Mouse (Mus musculus): Measurements from ENCODE around the gene Dnah2. TPM values are rescaled to one million over a fixed set of nuclear protein-coding genes. Genes with fewer than 3 reads are reported as not detected.

The Dnah2 gene
- total RNA-seq, 1 experiment: 0.98 TPM

DNA sequence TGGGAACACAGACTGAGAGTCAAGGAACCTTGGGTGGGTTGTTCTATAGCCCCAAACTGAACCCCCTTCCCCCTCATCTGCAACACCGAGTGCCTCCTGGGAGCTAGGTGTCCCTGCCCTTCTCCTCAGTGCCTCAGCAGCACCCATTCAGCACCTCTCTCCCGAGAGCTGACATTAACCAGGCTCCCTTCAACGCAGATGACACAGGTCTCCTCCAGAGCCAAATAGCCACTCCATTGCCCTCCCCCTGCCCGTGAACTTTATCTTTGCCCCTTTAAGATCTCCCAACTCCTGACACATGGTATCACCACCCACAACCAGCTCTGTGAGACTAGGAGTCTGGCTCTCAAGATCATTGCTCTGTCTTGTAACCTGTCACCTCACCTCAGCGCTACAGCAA, 10.3 kb upstream of the Dnah2 start:
- TF ChIP-seq MAFK (IDR thresholded peaks at IDR 0.05; ENCODE audit: insufficient read depth, low read depth, low read length) (no peak), ZC3H11A (IDR thresholded peaks at IDR 0.05; ENCODE audit: borderline replicate concordance, low read depth, low read length) (no peak), CHD2 (IDR thresholded peaks at IDR 0.05; ENCODE audit: low read depth, low read length) (no peak)
- Histone ChIP-seq H3K4me1 (ENCODE audit: control insufficient read depth in 2 of 2, insufficient read depth in 2 of 2, low read length in 2 of 2, poor library complexity in 1 of 2) (peaks cover 8 to 44% of the 10 kb centered on the region in 2 experiments; a peak in 3 of 4 replicates), H3K36me3 (ENCODE audit: control insufficient read depth, insufficient read depth, low read length, poor library complexity, severe bottlenecking) (peaks cover 21% of the 10 kb centered on the region), H3K27ac (ENCODE audit: insufficient read depth, low read depth, low read length, poor library complexity, severe bottlenecking) (no peak overlapping the region), H3K4me3 (ENCODE audit: insufficient read depth in 1 of 2, low read depth in 1 of 2, low read length in 2 of 2, poor library complexity in 1 of 2, severe bottlenecking in 1 of 2) (peak overlapping the region in 1 of 2 experiments; percentile 64; a peak in 1 of 4 replicates), H3K9me3 (ENCODE audit: control insufficient read depth, insufficient read depth, low read depth, low read length) (no peaks in the 10 kb centered on the region), H3K9ac (ENCODE audit: insufficient read depth, low read depth, low read length, poor library complexity, severe bottlenecking) (peak overlapping the region; percentile 69; the same call in 1 of the 2 replicates)
- DNase-seq (ENCODE audit: low read depth, low spot score): no peak
- in situ Hi-C loops (cut with MboI; ENCODE audit: low sequenced_read_pairs in 2 of 2, unreplicated experiment in 2 of 2): no loop called here

DNA sequence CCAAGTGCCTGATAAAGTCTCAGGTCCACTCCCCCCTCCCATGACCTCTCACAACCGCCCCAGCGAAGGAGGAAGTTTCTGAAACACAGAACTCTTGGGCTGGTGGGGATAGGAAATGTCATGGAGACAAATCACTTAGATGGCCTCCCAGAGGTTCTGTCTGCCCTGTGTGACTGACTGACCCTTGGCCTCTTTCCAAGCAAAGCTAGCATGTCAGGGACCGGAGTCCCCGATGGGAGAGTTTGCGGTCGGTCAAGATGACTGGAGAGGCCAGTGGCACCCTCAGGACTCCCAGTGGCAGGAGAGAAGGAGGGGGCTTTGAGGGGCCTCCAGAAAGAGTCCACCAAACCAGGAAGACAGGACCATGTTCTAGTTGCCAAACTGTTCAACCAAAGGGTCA, 9.8 kb upstream of the Dnah2 start:
- in situ Hi-C loops (cut with MboI; ENCODE audit: low sequenced_read_pairs in 2 of 2, unreplicated experiment in 2 of 2): no loop called here
- H3K9me3 ChIP-seq (ENCODE audit: control insufficient read depth, insufficient read depth, low read depth, low read length): no peaks in the 10 kb centered on the region
- H3K36me3 ChIP-seq (ENCODE audit: control insufficient read depth, insufficient read depth, low read length, poor library complexity, severe bottlenecking): peaks cover 21% of the 10 kb centered on the region
- no peak for TF ChIP-seq MAFK (IDR thresholded peaks at IDR 0.05; ENCODE audit: insufficient read depth, low read depth, low read length)
- H3K9ac ChIP-seq (ENCODE audit: insufficient read depth, low read depth, low read length, poor library complexity, severe bottlenecking): no peak overlapping the region
- no peak for DNase-seq (ENCODE audit: low read depth, low spot score)
- no peak overlapping the region for H3K4me3 ChIP-seq (ENCODE audit: insufficient read depth in 1 of 2, low read depth in 1 of 2, low read length in 2 of 2, poor library complexity in 1 of 2, severe bottlenecking in 1 of 2)
- H3K4me1 ChIP-seq (ENCODE audit: control insufficient read depth in 2 of 2, insufficient read depth in 2 of 2, low read length in 2 of 2, poor library complexity in 1 of 2): peaks cover 6 to 43% of the 10 kb centered on the region in 2 experiments; a peak in 3 of 4 replicates
- H3K27ac ChIP-seq (ENCODE audit: insufficient read depth, low read depth, low read length, poor library complexity, severe bottlenecking): no peak overlapping the region

DNA sequence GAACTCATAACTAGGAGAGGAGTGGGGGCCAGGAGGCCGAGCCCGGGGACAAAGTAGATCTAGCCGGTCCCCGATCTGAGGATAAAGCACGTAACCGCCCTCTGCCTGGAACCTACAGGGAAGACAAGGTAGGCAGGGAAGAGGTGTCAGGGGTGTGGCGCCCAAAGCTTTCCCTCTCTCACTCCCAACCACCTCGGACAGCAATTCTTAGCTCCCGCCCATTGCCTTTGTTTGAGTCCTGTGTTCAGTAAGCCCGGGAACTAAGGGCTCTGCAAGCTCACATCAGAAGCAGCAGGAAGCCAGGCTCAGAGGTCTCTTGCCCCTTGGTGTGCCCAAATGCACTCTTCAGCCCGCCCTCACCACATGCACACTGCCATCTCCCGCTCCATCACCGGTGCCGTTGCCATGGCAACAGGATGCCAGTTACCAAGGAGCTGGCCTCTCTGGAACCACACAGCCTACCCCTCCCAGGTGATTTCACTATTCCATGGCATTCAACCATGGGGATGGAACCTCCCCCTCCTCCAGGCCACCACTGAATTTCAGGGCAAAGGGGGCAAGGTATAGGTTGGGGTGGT, 8.6 kb upstream of the Dnah2 start:
- TF ChIP-seq ZC3H11A (IDR thresholded peaks at IDR 0.05; ENCODE audit: borderline replicate concordance, low read depth, low read length) (no peak), MAFK (IDR thresholded peaks at IDR 0.05; ENCODE audit: insufficient read depth, low read depth, low read length) (no peak), HCFC1 (IDR thresholded peaks at IDR 0.05; ENCODE audit: borderline replicate concordance, insufficient read depth, low read length) (no peak), CHD2 (IDR thresholded peaks at IDR 0.05; ENCODE audit: low read depth, low read length) (no peak), ZNF384 (IDR thresholded peaks at IDR 0.05; ENCODE audit: low read depth, low read length) (no peak)
- no peak for DNase-seq (ENCODE audit: low read depth, low spot score)
- H3K4me1 ChIP-seq (ENCODE audit: control insufficient read depth in 2 of 2, insufficient read depth in 2 of 2, low read length in 2 of 2, poor library complexity in 1 of 2): peaks cover 6 to 45% of the 10 kb centered on the region in 2 experiments; a peak in 3 of 4 replicates
- H3K9ac ChIP-seq (ENCODE audit: insufficient read depth, low read depth, low read length, poor library complexity, severe bottlenecking): no peak overlapping the region
- no peaks in the 10 kb centered on the region for H3K9me3 ChIP-seq (ENCODE audit: control insufficient read depth, insufficient read depth, low read depth, low read length)
- no peak overlapping the region for H3K27ac ChIP-seq (ENCODE audit: insufficient read depth, low read depth, low read length, poor library complexity, severe bottlenecking)
- in situ Hi-C loops (cut with MboI; ENCODE audit: low sequenced_read_pairs in 2 of 2, unreplicated experiment in 2 of 2): no loop called here
- H3K4me3 ChIP-seq (ENCODE audit: insufficient read depth in 1 of 2, low read depth in 1 of 2, low read length in 2 of 2, poor library complexity in 1 of 2, severe bottlenecking in 1 of 2): no peak overlapping the region
- peaks cover 8% of the 10 kb centered on the region for H3K36me3 ChIP-seq (ENCODE audit: control insufficient read depth, insufficient read depth, low read length, poor library complexity, severe bottlenecking)

DNA sequence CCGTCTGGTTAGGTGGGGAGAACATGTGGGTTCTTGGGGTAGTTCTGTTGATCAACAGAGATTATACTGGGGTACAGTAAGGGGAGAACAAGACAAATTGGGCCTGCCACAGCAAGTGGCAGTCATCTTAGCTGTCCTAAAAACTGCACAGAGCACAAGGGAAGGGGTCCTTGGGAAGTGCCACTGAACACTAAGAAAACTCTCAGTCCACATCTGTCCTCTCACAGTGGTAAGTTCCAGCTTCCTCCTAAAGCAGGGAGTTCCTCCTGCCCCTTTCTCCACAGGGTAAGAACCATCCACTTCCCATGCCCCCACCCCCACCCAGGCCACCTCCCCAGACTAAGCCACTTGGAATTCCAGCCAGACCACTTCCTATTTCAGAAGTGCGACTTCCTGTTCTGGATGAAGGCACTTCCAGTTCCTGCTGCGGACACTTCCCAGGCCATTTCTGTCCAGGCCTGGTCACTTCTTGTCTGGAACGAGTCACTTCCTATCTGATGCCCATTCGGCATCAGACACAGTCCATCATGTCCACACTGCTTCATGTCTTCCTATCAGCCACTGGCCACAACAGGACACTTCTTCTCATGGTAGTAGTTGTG, 5.7 kb upstream of the Dnah2 start:
- in situ Hi-C loops (cut with MboI; ENCODE audit: low sequenced_read_pairs in 2 of 2, unreplicated experiment in 2 of 2): no loop called here
- no peak overlapping the region for H3K4me3 ChIP-seq (ENCODE audit: insufficient read depth in 1 of 2, low read depth in 1 of 2, low read length in 2 of 2, poor library complexity in 1 of 2, severe bottlenecking in 1 of 2)

DNA sequence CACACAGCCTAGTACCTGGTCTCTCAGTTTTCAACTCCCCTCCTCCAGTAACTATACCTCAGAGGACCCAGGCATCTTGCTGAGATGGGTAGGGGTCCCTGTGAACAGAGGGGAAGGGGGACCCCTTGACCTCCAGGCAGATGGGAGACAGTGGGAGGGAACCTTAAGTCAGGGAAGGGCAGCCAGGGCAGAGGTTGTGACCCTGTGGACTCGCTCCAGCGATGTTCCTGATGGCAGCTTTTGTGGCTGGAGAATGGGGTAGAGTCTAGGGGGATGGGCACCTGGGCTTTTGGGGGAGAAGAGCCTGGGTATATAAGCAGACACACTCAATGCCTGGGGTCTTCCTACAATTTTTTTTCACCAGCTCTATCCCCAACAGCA, 4.4 kb upstream of the Dnah2 start:
- no peak for TF ChIP-seq CHD2 (IDR thresholded peaks at IDR 0.05; ENCODE audit: low read depth, low read length)
- no peak for TF ChIP-seq MAFK (IDR thresholded peaks at IDR 0.05; ENCODE audit: insufficient read depth, low read depth, low read length)
- no peak for DNase-seq (ENCODE audit: low read depth, low spot score)
- Histone ChIP-seq H3K4me3 (ENCODE audit: insufficient read depth in 1 of 2, low read depth in 1 of 2, low read length in 2 of 2, poor library complexity in 1 of 2, severe bottlenecking in 1 of 2) (no peak overlapping the region), H3K36me3 (ENCODE audit: control insufficient read depth, insufficient read depth, low read length, poor library complexity, severe bottlenecking) (no peaks in the 10 kb centered on the region), H3K9ac (ENCODE audit: insufficient read depth, low read depth, low read length, poor library complexity, severe bottlenecking) (no peak overlapping the region), H3K4me1 (ENCODE audit: control insufficient read depth in 2 of 2, insufficient read depth in 2 of 2, low read length in 2 of 2, poor library complexity in 1 of 2) (peaks cover 7 to 39% of the 10 kb centered on the region in 2 experiments), H3K27ac (ENCODE audit: insufficient read depth, low read depth, low read length, poor library complexity, severe bottlenecking) (no peak overlapping the region), H3K9me3 (ENCODE audit: control insufficient read depth, insufficient read depth, low read depth, low read length) (no peaks in the 10 kb centered on the region)
- in situ Hi-C loops (cut with MboI; ENCODE audit: low sequenced_read_pairs in 2 of 2, unreplicated experiment in 2 of 2): no loop called here

More for the DNA sequence above, 5.7 kb upstream of the Dnah2 start:
- Histone ChIP-seq H3K36me3 (ENCODE audit: control insufficient read depth, insufficient read depth, low read length, poor library complexity, severe bottlenecking) (no peaks in the 10 kb centered on the region), H3K9me3 (ENCODE audit: control insufficient read depth, insufficient read depth, low read depth, low read length) (no peaks in the 10 kb centered on the region), H3K27ac (ENCODE audit: insufficient read depth, low read depth, low read length, poor library complexity, severe bottlenecking) (no peak overlapping the region), H3K9ac (ENCODE audit: insufficient read depth, low read depth, low read length, poor library complexity, severe bottlenecking) (no peak overlapping the region), H3K4me1 (ENCODE audit: control insufficient read depth in 2 of 2, insufficient read depth in 2 of 2, low read length in 2 of 2, poor library complexity in 1 of 2) (peaks cover 7 to 38% of the 10 kb centered on the region in 2 experiments)
- TF ChIP-seq MAFK (IDR thresholded peaks at IDR 0.05; ENCODE audit: insufficient read depth, low read depth, low read length) (no peak), ZC3H11A (IDR thresholded peaks at IDR 0.05; ENCODE audit: borderline replicate concordance, low read depth, low read length) (no peak), ZNF384 (IDR thresholded peaks at IDR 0.05; ENCODE audit: low read depth, low read length) (no peak), CHD2 (IDR thresholded peaks at IDR 0.05; ENCODE audit: low read depth, low read length) (no peak), HCFC1 (IDR thresholded peaks at IDR 0.05; ENCODE audit: borderline replicate concordance, insufficient read depth, low read length) (no peak)
- no peak for DNase-seq (ENCODE audit: low read depth, low spot score)
